Mouse (Mus musculus) stomach, postnatal 0 days (tissue): Measurements from ENCODE around the gene Zfp952.

Source experiments
- CTCF ChIP-seq: IDR thresholded peaks from 2 replicates; pipeline ENCODE4 v1.5.1; 2016; ENCODE audit warnings: antibody characterized with exemption, low read depth, mild to moderate bottlenecking, moderate library complexity
- EP300 ChIP-seq: optimal IDR thresholded peaks from 2 replicates; pipeline ENCODE3; 2016; ENCODE audit warnings: antibody characterized with exemption

- TF ChIP-seq EP300 (no peak), CTCF (no peak)
Observed at GRCm38 (mm10) chr17:32950136-32950535, 42.8 kb upstream of the Zfp952 start.
